Mouse (Mus musculus) heart, embryonic 16.5 days (tissue): ENCODE data around the gene Slc5a2. TPM values are rescaled to one million over a fixed set of nuclear protein-coding genes. Genes with fewer than 3 reads are reported as not detected.

Source experiments
- ATAC-seq: fragments of 200-750 bp; cut with Nextera tagmentation; replicated peaks from 2 replicates; pipeline ENCODE4 v1.8.0; 2017; ENCODE audit warnings: moderate number of reproducible peaks; ENCODE audit not compliant: insufficient read depth, low FRiP score; ENCODE audit errors: extremely low read depth
- H3K27ac ChIP-seq: fragments of 300-500 bp; sonication (generic); 2 replicates; pipeline ENCODE4 v1.5.1; 2014; ENCODE audit warnings: mild to moderate bottlenecking, low read length, control low read depth, moderate library complexity
- H3K27me3 ChIP-seq: fragments of 300-500 bp; sonication (generic); 2 replicates; pipeline ENCODE4 v1.6.1; 2014; ENCODE audit warnings: low read length, mixed read lengths; ENCODE audit not compliant: control insufficient read depth, insufficient read depth
- H3K36me3 ChIP-seq: fragments of 300-500 bp; sonication (generic); 2 replicates; pipeline ENCODE4 v1.6.1; 2014; ENCODE audit not compliant: control insufficient read depth, insufficient read depth
- H3K4me1 ChIP-seq: fragments of 300-500 bp; sonication (generic); 2 replicates; pipeline ENCODE4 v1.6.1; 2014; ENCODE audit warnings: low read length, mixed read lengths; ENCODE audit not compliant: control insufficient read depth, insufficient read depth
- H3K4me2 ChIP-seq: fragments of 300-500 bp; sonication (generic); 2 replicates; pipeline ENCODE4 v1.6.1; 2014; ENCODE audit warnings: low read depth, mild to moderate bottlenecking, control low read depth, low read length
- H3K4me3 ChIP-seq: fragments of 300-500 bp; sonication (generic); 2 replicates; pipeline ENCODE4 v1.5.1; 2014; ENCODE audit warnings: mild to moderate bottlenecking, control low read depth, low read length
- H3K9ac ChIP-seq: fragments of 300-500 bp; sonication (generic); 2 replicates; pipeline ENCODE4 v1.6.1; 2014; ENCODE audit warnings: low read length, control low read depth
- H3K9me3 ChIP-seq: fragments of 300-500 bp; sonication (generic); replicated peaks from 2 replicates; pipeline ENCODE4 v1.6.1; 2016; ENCODE audit warnings: low read length; ENCODE audit not compliant: control insufficient read depth
- whole genome bisulfite sequencing: fragments of 180-500 bp; shearing (Covaris S2); extraction: QIAGEN DNeasy Blood & Tissue Kit; methylation state at CpG from one replicate; pipeline ENCODE4 v1.1.7; 2014; 5-methylcytosine and 5-hydroxymethylcytosine counted together
- polyA plus RNA-seq: library from polyadenylated mRNA; unstranded; fragments of >200 nt; fragmentation: Nextera tagmentation; extraction: Ambion mirVana; gene quantifications from 2 replicates; pipeline ENCODE4 v1.2.1, GENCODE M21; 2015

Gene Slc5a2
- polyA plus RNA-seq, 1 experiment from 2014 or later = 0.11 TPM

DNA sequence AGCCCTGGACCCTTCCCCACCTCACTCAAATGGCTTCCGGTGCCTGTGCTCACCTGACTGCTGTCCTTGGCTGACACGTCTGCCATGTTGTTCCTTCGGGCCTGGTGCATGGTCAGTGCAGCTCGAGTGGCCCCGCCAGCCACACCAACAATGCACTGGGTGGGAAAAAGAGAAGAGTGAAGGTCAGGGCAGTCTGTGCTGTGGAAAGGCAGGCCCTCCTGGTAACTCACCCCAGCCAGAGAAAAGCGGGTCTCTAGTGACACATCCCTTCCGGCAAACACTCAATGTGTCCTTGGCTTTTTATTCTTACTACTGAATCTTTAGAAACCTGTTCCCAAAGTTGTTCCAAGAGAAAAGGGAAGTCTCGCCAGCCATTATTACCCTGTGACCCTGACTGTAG is 19.6 kb downstream of the Slc5a2 start:
- Histone ChIP-seq H3K27me3 (no peaks in the 10 kb centered on the region), H3K9ac (no peak overlapping the region), H3K36me3 (peaks cover 6% of the 10 kb centered on the region; the same call in 1 of the 2 replicates), H3K27ac (no peak overlapping the region), H3K4me1 (peaks cover 14% of the 10 kb centered on the region), H3K9me3 (no peaks in the 10 kb centered on the region), H3K4me3 (no peak overlapping the region), H3K4me2 (no peak overlapping the region)
- WGBS = 82% methylated on average over 8 of the region's 8 CpGs
- ATAC-seq = no peak

DNA sequence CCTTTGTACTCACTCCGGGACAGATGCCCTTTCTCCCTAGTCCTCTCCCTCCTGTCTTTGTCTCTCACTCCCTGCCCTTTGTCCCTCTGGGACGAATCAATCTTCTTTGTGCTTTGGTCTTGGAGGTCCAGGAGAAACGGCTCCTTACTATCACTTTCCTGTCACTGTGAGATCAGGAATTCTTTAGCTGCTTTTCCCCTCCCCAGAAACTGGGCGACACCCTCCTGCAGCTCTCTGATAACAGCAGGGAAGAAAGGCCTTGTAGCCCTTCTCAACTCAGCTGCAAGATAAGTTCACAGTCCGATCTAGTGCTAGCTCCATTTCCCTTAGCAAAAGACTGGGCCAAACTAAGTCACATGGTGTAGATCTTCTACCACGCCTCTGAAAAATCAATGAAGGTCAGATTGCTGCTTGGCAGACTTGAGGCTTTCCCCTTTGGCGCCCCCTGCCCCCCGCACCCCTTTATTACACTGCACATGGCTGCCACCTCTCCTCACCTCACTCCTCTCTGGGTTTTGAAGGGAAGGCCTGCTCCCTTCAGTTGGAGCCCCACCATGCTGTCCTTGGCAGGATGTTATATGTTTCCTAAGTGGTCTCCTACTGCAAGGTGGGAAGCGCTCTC is 23.6 kb downstream of the Slc5a2 start:
- H3K27ac ChIP-seq = peak overlapping the region; percentile 50
- H3K9ac ChIP-seq = peak overlapping the region; percentile 57
- peak overlapping the region; percentile 20 for H3K4me2 ChIP-seq
- peak; percentile 68 for ATAC-seq
- peaks cover 10% of the 10 kb centered on the region for H3K4me1 ChIP-seq
- H3K36me3 ChIP-seq = peaks cover 3% of the 10 kb centered on the region; the same call in 1 of the 2 replicates
- 25% methylated on average over 9 of the region's 9 CpGs for WGBS
- H3K27me3 ChIP-seq = no peaks in the 10 kb centered on the region
- H3K9me3 ChIP-seq = no peaks in the 10 kb centered on the region
- H3K4me3 ChIP-seq = peak overlapping the region; percentile 4; the same call in 1 of the 2 replicates

DNA sequence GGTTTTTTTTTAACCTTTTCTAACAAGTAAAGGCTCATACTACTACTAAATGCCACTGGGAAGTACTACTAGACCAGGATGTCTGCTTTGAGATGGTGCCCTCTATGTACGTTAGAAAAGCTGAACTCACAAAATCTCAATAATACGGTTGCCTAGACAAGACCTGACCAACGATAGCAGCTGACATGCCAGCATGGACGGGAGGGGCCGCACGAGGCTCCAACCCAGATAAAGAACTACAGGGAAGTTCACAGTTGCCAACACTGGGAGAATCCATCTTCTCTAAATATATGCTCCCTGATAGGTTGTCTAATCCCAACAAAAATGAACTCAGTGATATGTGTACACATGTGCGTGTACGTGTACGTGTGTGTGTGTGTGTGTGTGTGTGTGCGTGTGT is 29.3 kb downstream of the Slc5a2 start:
- WGBS = 82% methylated on average over 10 of the region's 10 CpGs
- peaks cover 11% of the 10 kb centered on the region for H3K4me1 ChIP-seq
- ATAC-seq = no peak
- no peak overlapping the region for H3K9ac ChIP-seq
- H3K4me3 ChIP-seq = no peak overlapping the region
- no peaks in the 10 kb centered on the region for H3K9me3 ChIP-seq
- H3K36me3 ChIP-seq = peaks cover 5% of the 10 kb centered on the region; the same call in 1 of the 2 replicates
- no peak overlapping the region for H3K4me2 ChIP-seq
- H3K27ac ChIP-seq = no peak overlapping the region
- no peaks in the 10 kb centered on the region for H3K27me3 ChIP-seq

DNA sequence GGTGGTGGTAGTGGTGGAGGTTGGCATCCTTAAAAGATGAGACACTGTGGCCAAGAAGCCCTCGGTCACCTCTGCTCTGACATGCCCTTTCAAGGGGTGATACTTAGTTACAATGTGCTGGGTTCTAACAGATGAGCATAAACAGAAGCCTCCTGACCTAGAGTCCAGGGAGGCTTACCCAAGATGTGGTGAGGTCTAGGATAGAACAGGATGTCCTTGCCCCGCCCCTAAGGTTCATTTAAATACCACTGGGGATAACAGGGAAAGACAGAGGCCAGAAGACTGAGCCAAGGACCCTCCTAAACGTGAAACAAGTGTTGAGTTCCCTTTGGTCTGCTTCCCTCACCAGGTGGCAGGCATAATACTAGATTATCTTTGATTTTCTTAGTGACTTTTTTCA is 31.1 kb downstream of the Slc5a2 start:
- Histone ChIP-seq H3K9ac (no peak overlapping the region), H3K9me3 (no peaks in the 10 kb centered on the region), H3K4me2 (no peak overlapping the region), H3K4me1 (peaks cover 11% of the 10 kb centered on the region), H3K36me3 (peaks cover 5% of the 10 kb centered on the region; the same call in 1 of the 2 replicates), H3K4me3 (no peak overlapping the region), H3K27me3 (no peaks in the 10 kb centered on the region), H3K27ac (no peak overlapping the region)
- no peak for ATAC-seq
- WGBS = 69% methylated on average over 3 of the region's 3 CpGs

DNA sequence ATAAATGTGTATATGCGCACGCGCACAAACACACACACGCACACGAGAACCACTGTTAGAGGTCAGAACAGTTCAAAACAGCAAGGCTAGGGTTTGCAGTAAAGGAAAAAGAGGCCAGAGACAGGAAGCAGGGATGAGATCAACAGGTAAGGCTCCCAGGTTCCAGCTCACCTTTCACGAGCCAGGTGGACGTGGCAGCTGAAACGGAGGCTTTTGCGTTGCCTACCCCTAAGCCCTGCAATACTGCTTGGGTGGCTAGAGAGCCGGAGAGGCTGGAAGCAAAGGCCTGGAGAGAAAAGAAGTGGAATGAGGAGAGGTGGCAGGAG is 31.8 kb downstream of the Slc5a2 start:
- 35% methylated on average over 10 of the region's 10 CpGs for WGBS
- H3K4me2 ChIP-seq = peak overlapping the region; percentile 81
- H3K4me1 ChIP-seq = peaks cover 11% of the 10 kb centered on the region
- peaks cover 5% of the 10 kb centered on the region; the same call in 1 of the 2 replicates for H3K36me3 ChIP-seq
- H3K27me3 ChIP-seq = no peaks in the 10 kb centered on the region
- ATAC-seq = no peak
- H3K9ac ChIP-seq = peak overlapping the region; percentile 95
- H3K9me3 ChIP-seq = no peaks in the 10 kb centered on the region
- peak overlapping the region; percentile 96 for H3K4me3 ChIP-seq
- no peak overlapping the region for H3K27ac ChIP-seq

DNA sequence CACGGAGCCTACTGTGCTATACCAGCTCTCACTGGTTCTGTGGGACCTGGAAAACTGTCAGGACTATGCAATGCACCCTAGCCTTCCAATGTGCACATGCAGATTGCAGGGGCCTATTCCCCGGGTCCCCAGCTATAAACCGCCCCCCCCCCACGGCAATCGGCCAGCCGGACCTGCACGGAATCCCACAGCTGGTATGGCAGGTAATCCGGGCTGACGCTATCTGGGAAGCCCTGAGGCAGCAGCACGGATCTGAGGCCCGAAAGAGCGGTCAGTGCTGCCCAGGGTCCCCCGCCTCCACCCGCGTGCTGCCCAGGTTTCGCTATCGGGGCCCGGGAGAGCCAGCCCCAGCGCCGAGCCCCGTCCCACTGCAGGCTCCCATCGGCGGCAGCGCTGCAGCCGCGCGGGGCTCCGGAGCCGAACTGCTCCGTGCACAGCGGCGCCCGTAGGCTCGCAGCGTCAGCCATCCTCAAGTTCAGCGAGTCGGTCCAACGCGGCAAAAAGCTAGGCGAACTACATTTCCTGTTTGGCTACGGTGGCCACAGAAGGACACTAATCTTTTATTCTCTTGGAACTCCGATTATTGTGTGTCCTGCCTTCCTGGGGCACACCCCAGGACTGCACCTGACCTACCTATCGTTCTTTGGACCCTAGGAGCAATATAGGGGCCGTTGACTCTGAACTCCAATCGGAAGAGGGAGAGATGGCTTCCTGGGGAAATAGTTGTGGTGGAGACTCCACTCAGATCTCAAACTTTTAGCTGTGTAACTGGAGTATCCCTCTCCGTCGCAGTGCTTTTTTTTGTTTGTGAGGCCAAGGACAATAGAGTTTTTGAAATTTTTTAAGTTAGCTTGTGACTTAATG is 32.4 kb downstream of the Slc5a2 start, which contains the start of gene BC017158:
BC017158 (minus strand) TSS at position 554 of the 864 bp plus-strand sequence.
- H3K4me3 ChIP-seq = peak within 1 kb of the TSS; percentile 96
- H3K27me3 ChIP-seq = no peaks in the 10 kb centered on the region
- peak; percentile 74 for ATAC-seq
- WGBS = 2% methylated on average over 47 of the region's 47 CpGs
- peak within 1 kb of the TSS; percentile 95 for H3K9ac ChIP-seq
- peak within 1 kb of the TSS; percentile 76 for H3K27ac ChIP-seq
- H3K4me1 ChIP-seq = peaks cover 11% of the 10 kb centered on the region
- H3K9me3 ChIP-seq = no peaks in the 10 kb centered on the region
- H3K36me3 ChIP-seq = peaks cover 5% of the 10 kb centered on the region; the same call in 1 of the 2 replicates
- H3K4me2 ChIP-seq = peak within 1 kb of the TSS; percentile 81

DNA sequence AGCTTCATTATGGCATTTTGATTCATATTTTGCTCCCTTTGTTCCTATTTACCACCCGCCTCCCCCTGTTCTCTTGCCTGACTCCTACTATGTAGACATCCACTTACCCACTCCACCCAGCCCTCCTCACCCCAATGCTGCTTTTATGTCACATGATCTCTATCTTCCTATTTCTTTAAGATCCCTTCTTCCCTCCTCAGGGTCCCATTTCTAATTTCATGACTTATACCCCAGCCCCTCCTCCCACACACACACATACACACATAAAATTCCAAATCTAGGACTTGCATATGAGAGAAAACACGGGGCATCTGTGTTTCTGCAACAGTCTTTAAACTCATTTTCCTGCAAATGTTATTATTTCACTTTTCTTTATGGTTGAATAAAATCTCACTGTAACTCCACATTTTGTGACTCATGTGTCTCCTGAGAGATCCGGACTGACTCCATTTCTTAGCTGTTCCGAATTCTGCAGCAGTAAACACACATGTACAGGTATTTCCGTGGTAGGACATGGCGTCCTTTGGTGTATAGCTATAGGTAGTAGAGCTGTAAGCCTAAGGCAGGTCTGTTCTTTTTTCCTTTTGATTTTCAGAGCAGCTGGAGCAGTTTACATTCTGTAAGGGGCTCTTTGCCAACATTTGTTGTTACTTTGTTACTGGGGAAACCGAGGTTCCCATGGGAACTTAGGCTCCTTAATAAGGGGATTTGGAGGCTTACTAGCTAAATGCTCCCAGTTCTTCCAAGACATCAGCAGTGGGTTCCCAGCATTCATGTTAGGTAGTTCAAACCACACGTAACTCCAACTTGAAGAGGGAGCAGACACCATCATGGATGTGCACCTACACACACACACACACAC is 33.3 kb downstream of the Slc5a2 start:
- Histone ChIP-seq H3K36me3 (peaks cover 5% of the 10 kb centered on the region; the same call in 1 of the 2 replicates), H3K4me1 (peaks cover 11% of the 10 kb centered on the region), H3K4me3 (peak overlapping the region; percentile 96), H3K4me2 (peak overlapping the region; percentile 81), H3K27ac (no peak overlapping the region; the same call in 1 of the 2 replicates), H3K9ac (peak overlapping the region; percentile 95), H3K27me3 (no peaks in the 10 kb centered on the region), H3K9me3 (no peaks in the 10 kb centered on the region)
- WGBS = 83% methylated on average over 8 of the region's 8 CpGs
- no peak for ATAC-seq

DNA sequence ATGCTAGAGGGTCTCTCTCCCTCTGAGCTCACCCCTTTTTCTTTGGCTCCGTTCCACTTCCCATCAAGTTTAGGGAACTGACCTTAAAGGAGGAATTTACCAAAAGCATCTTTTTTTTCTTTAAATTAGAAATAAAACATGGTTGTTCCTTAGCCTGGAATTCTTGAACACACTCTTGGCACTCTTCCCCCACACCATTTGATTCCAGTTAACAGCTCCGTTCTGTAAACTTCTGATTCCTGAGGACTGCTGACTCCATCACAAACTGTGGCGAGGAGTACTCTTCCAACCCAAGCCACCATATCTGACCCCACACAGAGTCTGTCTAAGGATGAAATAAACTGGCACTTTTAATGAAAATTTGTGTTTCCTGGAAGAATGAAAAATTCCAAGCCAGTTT is 35.5 kb downstream of the Slc5a2 start:
- 63% methylated on average over 3 of the region's 3 CpGs for WGBS
- Histone ChIP-seq H3K4me2 (no peak overlapping the region), H3K9me3 (no peaks in the 10 kb centered on the region), H3K27me3 (no peaks in the 10 kb centered on the region), H3K9ac (no peak overlapping the region), H3K4me3 (no peak overlapping the region), H3K4me1 (peaks cover 11% of the 10 kb centered on the region), H3K36me3 (no peaks in the 10 kb centered on the region; the same call in 1 of the 2 replicates), H3K27ac (no peak overlapping the region)
- no peak for ATAC-seq
